ENCODE assay signal across 8 mouse cellular contexts in genomic region chr4:46137629-46138286, GRCm38 (mm10). TPM values are rescaled to one million over a fixed set of nuclear protein-coding genes. Genes with fewer than 3 reads are reported as not detected.
DNase-seq lines count a peak whose midpoint lies in the region; ATAC-seq and TF ChIP-seq lines count a peak whose summit lies in the region.

No protein-coding gene starts in this region.

- ATAC-seq in cerebellum, adult (ENCODE audit: insufficient number of reproducible peaks, low FRiP score, low TSS enrichment): peak; percentile 56
- peak; percentile 76 for ATAC-seq in embryonic facial prominence, embryonic 13.5 days (ENCODE audit: insufficient number of reproducible peaks, insufficient read depth, low FRiP score, low TSS enrichment, low read depth)
- ATAC-seq in hindbrain, postnatal 0 days: peak; percentile 71

- H3K4me1 ChIP-seq in embryonic facial prominence, embryonic 13.5 days: peaks cover 19% of the 10 kb centered on the region
- H3K4me1 ChIP-seq in hindbrain, postnatal 0 days (ENCODE audit: insufficient read depth, low read length): peaks cover 19% of the 10 kb centered on the region
- H3K4me1 ChIP-seq in midbrain, embryonic 10.5 days: peaks cover 27% of the 10 kb centered on the region

- peak overlapping the region; percentile 91 for H3K4me3 ChIP-seq in embryonic facial prominence, embryonic 13.5 days
- H3K4me3 ChIP-seq in hindbrain, postnatal 0 days (ENCODE audit: low read length): peak overlapping the region; percentile 92
- peak overlapping the region; percentile 85 for H3K4me3 ChIP-seq in midbrain, embryonic 10.5 days

- H3K36me3 ChIP-seq in embryonic facial prominence, embryonic 13.5 days: peaks cover 23% of the 10 kb centered on the region
- peaks cover 11% of the 10 kb centered on the region; the same call in 1 of the 2 replicates for H3K36me3 ChIP-seq in hindbrain, postnatal 0 days (ENCODE audit: insufficient read depth, low read length)
- peaks cover 39% of the 10 kb centered on the region for H3K36me3 ChIP-seq in midbrain, embryonic 10.5 days

- H3K9me3 ChIP-seq in embryonic facial prominence, embryonic 13.5 days: no peaks in the 10 kb centered on the region
- H3K9me3 ChIP-seq in hindbrain, postnatal 0 days (ENCODE audit: low read length): no peaks in the 10 kb centered on the region
- H3K9me3 ChIP-seq in midbrain, embryonic 10.5 days (replicated peaks): no peaks in the 10 kb centered on the region

- peak overlapping the region; percentile 96 for H3K27ac ChIP-seq in embryonic facial prominence, embryonic 13.5 days
- peak overlapping the region; percentile 96 for H3K27ac ChIP-seq in hindbrain, postnatal 0 days
- peak overlapping the region; percentile 96 for H3K27ac ChIP-seq in midbrain, embryonic 10.5 days (replicated peaks)

- H3K27me3 ChIP-seq in embryonic facial prominence, embryonic 13.5 days: no peaks in the 10 kb centered on the region
- H3K27me3 ChIP-seq in hindbrain, postnatal 0 days (ENCODE audit: insufficient read depth, low read length): no peaks in the 10 kb centered on the region
- no peaks in the 10 kb centered on the region for H3K27me3 ChIP-seq in midbrain, embryonic 10.5 days (ENCODE audit: low read depth, poor library complexity, severe bottlenecking)

- WGBS in embryonic facial prominence, embryonic 13.5 days: 7% methylated on average over 17 of the region's 17 CpGs
- 7% methylated on average over 17 of the region's 17 CpGs for WGBS in hindbrain, postnatal 0 days
- WGBS in midbrain, embryonic 10.5 days: 7% methylated on average over 17 of the region's 17 CpGs

- no peak for DNase-seq in cerebellum, postnatal 14 days
- DNase-seq in 3T3-L1 (ENCODE audit: low read depth, low spot score): peak; percentile 66
- peak; percentile 13 for DNase-seq in hindbrain, postnatal 0 days (ENCODE audit: low spot score)
- DNase-seq in midbrain, embryonic 10.5 days (ENCODE audit: low spot score): no peak
- DNase-seq in adrenal gland, postnatal 4 days (ENCODE audit: low spot score in 2 of 2): no peak
- no peak for DNase-seq in right cerebral cortex, postnatal 4 days

- H3K4me2 ChIP-seq in embryonic facial prominence, embryonic 13.5 days: peak overlapping the region; percentile 82
- H3K4me2 ChIP-seq in hindbrain, postnatal 0 days (ENCODE audit: low read depth, low read length): peak overlapping the region; percentile 90

- TF ChIP-seq CTCF in hindbrain, postnatal 0 days (IDR thresholded peaks at IDR 0.05; ENCODE audit: low read depth): no peak

- peak overlapping the region; percentile 95 for H3K9ac ChIP-seq in embryonic facial prominence, embryonic 13.5 days
- H3K9ac ChIP-seq in hindbrain, postnatal 0 days (replicated peaks; ENCODE audit: low read length): peak overlapping the region; percentile 87

RNA-seq across cellular contexts. Expression of gene Ncbp1, which starts 0.7 kb away (rescaled TPM):
- polyA plus RNA-seq in embryonic facial prominence, embryonic 13.5 days (2015; fragmentation: Nextera tagmentation; extraction: Ambion mirVana): 84.9 and 87.4 TPM in 2 replicates
- total RNA-seq in hindbrain, postnatal 0 days (2014; rRNA removed): 34.8 and 35.3 TPM in 2 replicates
- 44.7 and 46.2 TPM in 2 replicates for polyA plus RNA-seq in hindbrain, postnatal 0 days (2015; fragmentation: Nextera tagmentation; extraction: Ambion mirVana)
- polyA plus RNA-seq in midbrain, embryonic 10.5 days (2016; fragmentation: Nextera tagmentation; extraction: Ambion mirVana): 127 and 133 TPM in 2 replicates
- total RNA-seq in adrenal gland, postnatal 4 days (2021): 10 to 100 TPM; 48.1 to 52.9 TPM

RNA-seq across cellular contexts. Expression of gene Tstd2, which starts 0.7 kb away (rescaled TPM):
- polyA plus RNA-seq in embryonic facial prominence, embryonic 13.5 days (2015; fragmentation: Nextera tagmentation; extraction: Ambion mirVana): 48.5 and 51.9 TPM in 2 replicates
- total RNA-seq in hindbrain, postnatal 0 days (2014; rRNA removed): 20.2 and 25.5 TPM in 2 replicates
- polyA plus RNA-seq in hindbrain, postnatal 0 days (2015; fragmentation: Nextera tagmentation; extraction: Ambion mirVana): 18.5 and 22.4 TPM in 2 replicates
- 62.8 and 63.6 TPM in 2 replicates for polyA plus RNA-seq in midbrain, embryonic 10.5 days (2016; fragmentation: Nextera tagmentation; extraction: Ambion mirVana)
- 10 to 100 TPM; 31.4 to 38.5 TPM for total RNA-seq in adrenal gland, postnatal 4 days (2021)

RNA-seq across cellular contexts. Expression of gene Xpa, which starts 58.4 kb away (rescaled TPM):
- 29.6 and 31.7 TPM in 2 replicates for polyA plus RNA-seq in embryonic facial prominence, embryonic 13.5 days (2015; fragmentation: Nextera tagmentation; extraction: Ambion mirVana)
- total RNA-seq in hindbrain, postnatal 0 days (2014; rRNA removed): 18.9 and 26.4 TPM in 2 replicates
- polyA plus RNA-seq in hindbrain, postnatal 0 days (2015; fragmentation: Nextera tagmentation; extraction: Ambion mirVana): 35.9 and 39.2 TPM in 2 replicates
- polyA plus RNA-seq in midbrain, embryonic 10.5 days (2016; fragmentation: Nextera tagmentation; extraction: Ambion mirVana): 20.9 and 21.7 TPM in 2 replicates
- 10 to 100 TPM; 32.8 to 39.2 TPM for total RNA-seq in adrenal gland, postnatal 4 days (2021)

Comparison
In these comparisons a context has a peak if more than half of its experiments do, and no peak if none do; other contexts are left out.
1. DNase-seq: peak in 3T3-L1 (single experiment) and hindbrain, postnatal 0 days (single experiment); none in cerebellum, postnatal 14 days (0 of 2), midbrain, embryonic 10.5 days (single experiment), adrenal gland, postnatal 4 days (0 of 2) and right cerebral cortex, postnatal 4 days (single experiment).
2. Peak in every context shown above with its lines, with median percentiles within 50 percentile points of each other: ATAC-seq, H3K27ac ChIP-seq and H3K4me3 ChIP-seq.